Mouse (Mus musculus): ENCODE data around the gene Mrtfb.

Mrtfb gene

GRCm38 (mm10) chr16:13400375-13400774 is 144.1 kb downstream of the Mrtfb start:
- DNase-seq (ENCODE audit: low spot score in 2 of 2), result no peak

GRCm38 (mm10) chr16:13401591-13401990 is 145.3 kb downstream of the Mrtfb start:
- no peak for DNase-seq (ENCODE audit: low spot score in 2 of 2)

- no peak for DNase-seq (ENCODE audit: low spot score in 2 of 2)
Measured at GRCm38 (mm10) chr16:13404656-13405055, 148.4 kb downstream of the Mrtfb start.

GRCm38 (mm10) chr16:13405403-13405802 is 149.1 kb downstream of the Mrtfb start:
- DNase-seq (ENCODE audit: low spot score in 2 of 2), result no peak

GRCm38 (mm10) chr16:13409530-13410163 is 153.4 kb downstream of the Mrtfb start:
- peak in 1 of 2 experiments; percentile 53 for DNase-seq (ENCODE audit: low spot score in 2 of 2)

- DNase-seq (ENCODE audit: low spot score in 2 of 2), result no peak
Measured at GRCm38 (mm10) chr16:13410760-13411159, 154.5 kb downstream of the Mrtfb start.

GRCm38 (mm10) chr16:13411531-13411930 is 155.2 kb downstream of the Mrtfb start:
- no peak for DNase-seq (ENCODE audit: low spot score in 2 of 2)

- DNase-seq (ENCODE audit: low spot score in 2 of 2), result no peak
Measured at GRCm38 (mm10) chr16:13414566-13414965, 158.3 kb downstream of the Mrtfb start.

GRCm38 (mm10) chr16:13414972-13415371 is 158.7 kb downstream of the Mrtfb start:
- DNase-seq (ENCODE audit: low spot score in 2 of 2), result no peak

- peak in 1 of 2 experiments; percentile 55 for DNase-seq (ENCODE audit: low spot score in 2 of 2)
Measured at GRCm38 (mm10) chr16:13415465-13415864, 159.2 kb downstream of the Mrtfb start.

GRCm38 (mm10) chr16:13416465-13416864 is 160.2 kb downstream of the Mrtfb start:
- DNase-seq (ENCODE audit: low spot score in 2 of 2), result peak in 1 of 2 experiments; percentile 56

- no peak for DNase-seq (ENCODE audit: low spot score in 2 of 2)
Measured at GRCm38 (mm10) chr16:13417904-13418303, 161.6 kb downstream of the Mrtfb start.

GRCm38 (mm10) chr16:13419752-13420151 is 163.5 kb downstream of the Mrtfb start:
- no peak for DNase-seq (ENCODE audit: low spot score in 2 of 2)

- DNase-seq (ENCODE audit: low spot score in 2 of 2), result no peak
Measured at GRCm38 (mm10) chr16:13422522-13422921, 166.2 kb downstream of the Mrtfb start.

- DNase-seq (ENCODE audit: low spot score in 2 of 2), result no peak
Measured at GRCm38 (mm10) chr16:13423587-13424355, 167.5 kb downstream of the Mrtfb start.

GRCm38 (mm10) chr16:13425804-13426203 is 169.5 kb downstream of the Mrtfb start:
- DNase-seq (ENCODE audit: low spot score in 2 of 2), result no peak

- DNase-seq (ENCODE audit: low spot score in 2 of 2), result no peak
Measured at GRCm38 (mm10) chr16:13426831-13427589, 170.7 kb downstream of the Mrtfb start.

- no peak for DNase-seq (ENCODE audit: low spot score in 2 of 2)
Measured at GRCm38 (mm10) chr16:13428077-13428476, 171.8 kb downstream of the Mrtfb start.

GRCm38 (mm10) chr16:13428806-13429205 is 172.5 kb downstream of the Mrtfb start:
- DNase-seq (ENCODE audit: low spot score in 2 of 2), result no peak

- DNase-seq (ENCODE audit: low spot score in 2 of 2), result no peak
Measured at GRCm38 (mm10) chr16:13429921-13430606, 173.8 kb downstream of the Mrtfb start.

- DNase-seq (ENCODE audit: low spot score in 2 of 2), result no peak
Measured at GRCm38 (mm10) chr16:13430940-13431339, 174.7 kb downstream of the Mrtfb start.

- DNase-seq (ENCODE audit: low spot score in 2 of 2), result no peak
Measured at GRCm38 (mm10) chr16:13435627-13436026, 179.3 kb downstream of the Mrtfb start.

Measured in spleen, postnatal 4 days (tissue).